Mouse (Mus musculus): Measurements from ENCODE around the gene Rhbdf1. TPM values are rescaled to one million over a fixed set of nuclear protein-coding genes. Genes with fewer than 3 reads are reported as not detected.

Rhbdf1 gene
- polyA plus RNA-seq, 1 experiment from 2014 or later = 21.3 TPM

GRCm38 (mm10) chr11:32236712-32237410 lies 14.8 kb upstream of the Rhbdf1 start:
- no peak overlapping the region for H3K4me3 ChIP-seq
- peak overlapping the region; percentile 60 for H3K27ac ChIP-seq
- peaks cover 26% of the 10 kb centered on the region for H3K4me1 ChIP-seq
- no peak overlapping the region for H3K4me2 ChIP-seq
- H3K36me3 ChIP-seq (replicated peaks) = peaks cover 16% of the 10 kb centered on the region
- no peaks in the 10 kb centered on the region for H3K27me3 ChIP-seq (replicated peaks)
- 60% methylated on average over 9 of the region's 9 CpGs for WGBS
- ATAC-seq (replicated peaks) = no peak
- H3K9me3 ChIP-seq = no peaks in the 10 kb centered on the region
- H3K9ac ChIP-seq = no peak overlapping the region

- H3K27me3 ChIP-seq (replicated peaks) = no peaks in the 10 kb centered on the region
- peaks cover 26% of the 10 kb centered on the region for H3K4me1 ChIP-seq
- H3K9ac ChIP-seq = no peak overlapping the region
- peaks cover 23% of the 10 kb centered on the region for H3K36me3 ChIP-seq (replicated peaks)
- peak; percentile 28; the same call in 1 of the 2 replicates for ATAC-seq (replicated peaks)
- H3K9me3 ChIP-seq = no peaks in the 10 kb centered on the region
- no peak overlapping the region for H3K4me3 ChIP-seq
- no peak overlapping the region for H3K4me2 ChIP-seq
- H3K27ac ChIP-seq = peak overlapping the region; percentile 60
- 56% methylated on average over 2 of the region's 2 CpGs for WGBS
These were observed 14.0 kb upstream of the Rhbdf1 start for GRCm38 (mm10) chr11:32236132-32236531.

- Histone ChIP-seq H3K9me3 (no peaks in the 10 kb centered on the region), H3K4me1 (peaks cover 26% of the 10 kb centered on the region), H3K36me3 (replicated peaks) (peaks cover 26% of the 10 kb centered on the region), H3K27ac (peak overlapping the region; percentile 60), H3K4me3 (no peak overlapping the region), H3K4me2 (no peak overlapping the region), H3K9ac (no peak overlapping the region), H3K27me3 (replicated peaks) (no peaks in the 10 kb centered on the region)
- ATAC-seq (replicated peaks) = peak; percentile 53; the same call in 1 of the 2 replicates
- 35% methylated on average over 3 of the region's 3 CpGs for WGBS
These were observed 13.5 kb upstream of the Rhbdf1 start for GRCm38 (mm10) chr11:32235646-32236045.

- Histone ChIP-seq H3K4me2 (no peak overlapping the region), H3K27me3 (replicated peaks) (no peaks in the 10 kb centered on the region), H3K27ac (peak overlapping the region; percentile 60), H3K4me3 (no peak overlapping the region), H3K36me3 (replicated peaks) (peaks cover 26% of the 10 kb centered on the region), H3K4me1 (peaks cover 26% of the 10 kb centered on the region), H3K9me3 (no peaks in the 10 kb centered on the region), H3K9ac (no peak overlapping the region)
- no peak for ATAC-seq (replicated peaks)
- WGBS = 91% methylated on average over 6 of the region's 6 CpGs
These were observed 12.9 kb upstream of the Rhbdf1 start for GRCm38 (mm10) chr11:32234816-32235485.

GRCm38 (mm10) chr11:32233895-32234294 lies 11.8 kb upstream of the Rhbdf1 start:
- Histone ChIP-seq H3K4me2 (no peak overlapping the region), H3K36me3 (replicated peaks) (peaks cover 19% of the 10 kb centered on the region), H3K27ac (no peak overlapping the region), H3K9ac (no peak overlapping the region), H3K4me3 (no peak overlapping the region), H3K4me1 (peaks cover 26% of the 10 kb centered on the region), H3K27me3 (replicated peaks) (no peaks in the 10 kb centered on the region), H3K9me3 (no peaks in the 10 kb centered on the region)
- ATAC-seq (replicated peaks) = no peak
- 88% methylated on average over 3 of the region's 3 CpGs for WGBS

GRCm38 (mm10) chr11:32232848-32233247 lies 10.7 kb upstream of the Rhbdf1 start:
- Histone ChIP-seq H3K4me3 (no peak overlapping the region), H3K9me3 (no peaks in the 10 kb centered on the region), H3K9ac (no peak overlapping the region), H3K36me3 (replicated peaks) (peaks cover 17% of the 10 kb centered on the region), H3K4me1 (peaks cover 26% of the 10 kb centered on the region), H3K27me3 (replicated peaks) (no peaks in the 10 kb centered on the region), H3K4me2 (no peak overlapping the region), H3K27ac (no peak overlapping the region)
- no peak for ATAC-seq (replicated peaks)
- WGBS = 77% methylated on average over 10 of the region's 10 CpGs

GRCm38 (mm10) chr11:32231125-32231524 lies 9.0 kb upstream of the Rhbdf1 start:
- H3K36me3 ChIP-seq (replicated peaks) = peaks cover 17% of the 10 kb centered on the region
- WGBS = 90% methylated on average over 2 of the region's 2 CpGs
- H3K4me3 ChIP-seq = no peak overlapping the region

GRCm38 (mm10) chr11:32230220-32230619 lies 8.1 kb upstream of the Rhbdf1 start:
- Histone ChIP-seq H3K36me3 (replicated peaks) (peaks cover 17% of the 10 kb centered on the region), H3K27ac (no peak overlapping the region), H3K4me2 (no peak overlapping the region), H3K9me3 (no peaks in the 10 kb centered on the region), H3K9ac (no peak overlapping the region), H3K27me3 (replicated peaks) (no peaks in the 10 kb centered on the region), H3K4me3 (no peak overlapping the region), H3K4me1 (peaks cover 18% of the 10 kb centered on the region)
- ATAC-seq (replicated peaks) = no peak
- 83% methylated on average over 4 of the region's 4 CpGs for WGBS

More at GRCm38 (mm10) chr11:32231125-32231524, 9.0 kb upstream of the Rhbdf1 start:
- H3K27me3 ChIP-seq (replicated peaks) = no peaks in the 10 kb centered on the region
- no peak for ATAC-seq (replicated peaks)
- H3K4me2 ChIP-seq = no peak overlapping the region
- H3K27ac ChIP-seq = no peak overlapping the region
- H3K9ac ChIP-seq = no peak overlapping the region
- peaks cover 27% of the 10 kb centered on the region for H3K4me1 ChIP-seq
- no peaks in the 10 kb centered on the region for H3K9me3 ChIP-seq

- Histone ChIP-seq H3K4me1 (peaks cover 18% of the 10 kb centered on the region), H3K9me3 (no peaks in the 10 kb centered on the region), H3K9ac (no peak overlapping the region), H3K27ac (no peak overlapping the region), H3K4me2 (no peak overlapping the region), H3K4me3 (no peak overlapping the region), H3K27me3 (replicated peaks) (peaks cover 9% of the 10 kb centered on the region), H3K36me3 (replicated peaks) (peaks cover 10% of the 10 kb centered on the region)
- 93% methylated on average over 3 of the region's 3 CpGs for WGBS
- ATAC-seq (replicated peaks) = no peak
These were observed 6.3 kb upstream of the Rhbdf1 start for GRCm38 (mm10) chr11:32228292-32228845.

- Histone ChIP-seq H3K4me2 (peak overlapping the region; percentile 58), H3K9me3 (no peaks in the 10 kb centered on the region), H3K27ac (no peak overlapping the region), H3K36me3 (replicated peaks) (peaks cover 10% of the 10 kb centered on the region), H3K27me3 (replicated peaks) (peaks cover 17% of the 10 kb centered on the region), H3K4me3 (0 out of 2 replicates have a peak overlapping the region, but pooled peaks have one; percentile 62), H3K9ac (no peak overlapping the region), H3K4me1 (peaks cover 25% of the 10 kb centered on the region)
- ATAC-seq (replicated peaks) = no peak
- 87% methylated on average over 9 of the region's 9 CpGs for WGBS
These were observed 5.5 kb upstream of the Rhbdf1 start for GRCm38 (mm10) chr11:32227555-32227954.

- H3K27ac ChIP-seq = peak overlapping the region; percentile 80
- H3K4me2 ChIP-seq = peak overlapping the region; percentile 58
- H3K36me3 ChIP-seq (replicated peaks) = peaks cover 10% of the 10 kb centered on the region
- peak overlapping the region; percentile 71 for H3K9ac ChIP-seq
- WGBS = 17% methylated on average over 1 of the region's 1 CpGs
- ATAC-seq (replicated peaks) = 0 out of 2 replicates have a peak, but pooled peaks have one; percentile 0
- no peaks in the 10 kb centered on the region for H3K9me3 ChIP-seq
- peak overlapping the region; percentile 62 for H3K4me3 ChIP-seq
- peaks cover 22% of the 10 kb centered on the region for H3K27me3 ChIP-seq (replicated peaks)
- H3K4me1 ChIP-seq = peaks cover 30% of the 10 kb centered on the region
These were observed 4.9 kb upstream of the Rhbdf1 start for GRCm38 (mm10) chr11:32227041-32227440.

GRCm38 (mm10) chr11:32226124-32226871 lies 4.2 kb upstream of the Rhbdf1 start, which contains the start of gene Mpg:
Gene Mpg, plus strand, starts transcription at chr11:32226505.
- peaks cover 4% of the 10 kb centered on the region for H3K36me3 ChIP-seq (replicated peaks)
- peak within 1 kb of the TSS; percentile 62 for H3K4me3 ChIP-seq
- WGBS = 3% methylated on average over 47 of the region's 47 CpGs
- peaks cover 35% of the 10 kb centered on the region for H3K4me1 ChIP-seq
- H3K4me2 ChIP-seq = peak within 1 kb of the TSS; percentile 58
- H3K9me3 ChIP-seq = no peaks in the 10 kb centered on the region
- peak within 1 kb of the TSS; percentile 80 for H3K27ac ChIP-seq
- H3K9ac ChIP-seq = peak within 1 kb of the TSS; percentile 71
- ATAC-seq (replicated peaks) = peak; percentile 87
- H3K27me3 ChIP-seq (replicated peaks) = peaks cover 28% of the 10 kb centered on the region
